Mouse (Mus musculus): ENCODE results near the gene Arxes2.

GRCm38 (mm10) chrX:136043726-136044125 is 50.1 kb downstream of the Arxes2 start:
- no peak for TF ChIP-seq CTCF (IDR thresholded peaks at IDR 0.05; ENCODE audit: insufficient read depth, low read length)
- no peak for TF ChIP-seq POLR2A (IDR thresholded peaks at IDR 0.05; ENCODE audit: borderline replicate concordance, extremely low read depth, low read depth, low read length)
